Mouse (Mus musculus): ENCODE measurements around the gene Otof. TPM values are rescaled to one million over a fixed set of nuclear protein-coding genes. Genes with fewer than 3 reads are reported as not detected.

The Otof gene
- polyA plus RNA-seq, 1 experiment from 2014 or later: 4.2 TPM

DNA sequence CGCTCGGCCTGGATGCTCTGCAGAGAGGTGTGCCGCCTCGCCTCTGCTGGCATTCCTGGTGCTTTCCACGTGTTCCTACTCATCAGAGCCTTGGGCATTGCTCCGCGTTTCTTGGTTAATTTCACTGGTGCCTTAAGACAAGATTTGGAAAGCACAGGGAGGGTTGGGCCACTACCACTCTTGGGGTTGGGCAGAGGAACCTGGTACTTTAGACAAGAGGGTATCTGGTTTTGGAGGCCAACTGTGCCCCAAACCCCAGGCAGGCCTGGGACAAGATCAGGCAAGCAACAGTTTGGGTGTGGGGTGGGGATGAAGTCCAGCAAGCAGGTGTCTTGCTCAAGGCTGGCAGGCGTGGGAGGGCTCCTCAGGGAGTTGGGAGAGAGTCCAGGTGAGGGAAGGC is 94.3 kb downstream of the Otof start:
- no peak overlapping the region for H3K4me2 ChIP-seq (replicated peaks)
- H3K9me3 ChIP-seq (ENCODE audit: control insufficient read depth, low read length): no peaks in the 10 kb centered on the region
- no peak overlapping the region for H3K9ac ChIP-seq
- H3K27me3 ChIP-seq (ENCODE audit: control insufficient read depth, insufficient read depth, low read length): no peaks in the 10 kb centered on the region
- DNase-seq (ENCODE audit: low spot score) (no peak), ATAC-seq (ENCODE audit: low FRiP score) (no peak)
- H3K4me1 ChIP-seq (replicated peaks; ENCODE audit: control insufficient read depth, insufficient read depth, low read length): no peaks in the 10 kb centered on the region
- H3K27ac ChIP-seq: no peak overlapping the region
- WGBS: 72% methylated on average over 8 of the region's 8 CpGs
- H3K4me3 ChIP-seq (replicated peaks; ENCODE audit: low read length): no peak overlapping the region
- no peaks in the 10 kb centered on the region for H3K36me3 ChIP-seq (replicated peaks; ENCODE audit: control insufficient read depth, insufficient read depth)

DNA sequence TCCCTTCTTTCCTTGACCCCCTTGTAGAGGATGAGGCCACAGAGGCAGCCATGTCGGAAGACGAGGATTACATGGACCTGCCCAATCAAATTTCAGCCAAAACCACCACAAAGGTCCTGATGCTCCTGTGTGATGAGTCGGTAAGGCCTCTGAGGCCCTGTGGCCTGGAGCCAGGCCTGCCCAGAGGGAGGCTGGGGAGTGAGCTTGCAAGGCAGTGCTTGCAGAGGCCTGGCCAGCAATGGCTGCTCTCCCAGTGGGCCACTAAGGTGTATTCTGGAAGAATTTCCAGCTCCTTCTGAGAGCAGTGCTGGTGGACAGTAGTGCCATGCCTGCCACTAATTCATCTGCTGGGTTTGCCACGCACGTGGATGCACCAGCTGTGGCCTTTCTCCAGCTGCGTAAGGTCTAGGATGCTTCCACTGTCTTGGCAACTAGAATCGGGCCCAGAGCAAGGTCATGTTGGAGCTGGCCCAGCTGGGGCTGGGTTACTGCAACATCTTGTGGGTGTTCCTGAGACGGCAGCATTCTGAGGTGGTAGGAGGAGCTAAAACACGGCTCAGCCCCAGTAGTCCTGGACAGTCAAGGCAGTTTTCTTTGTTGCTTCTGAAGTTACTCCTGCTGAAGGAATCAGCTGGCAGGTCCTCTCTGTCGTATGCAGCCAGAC is 103.2 kb downstream of the Otof start:
- Histone ChIP-seq H3K4me2 (replicated peaks) (no peak overlapping the region), H3K4me3 (replicated peaks; ENCODE audit: low read length) (no peak overlapping the region), H3K27me3 (ENCODE audit: control insufficient read depth, insufficient read depth, low read length) (no peaks in the 10 kb centered on the region), H3K9me3 (ENCODE audit: control insufficient read depth, low read length) (no peaks in the 10 kb centered on the region), H3K27ac (no peak overlapping the region), H3K36me3 (replicated peaks; ENCODE audit: control insufficient read depth, insufficient read depth) (no peaks in the 10 kb centered on the region), H3K9ac (no peak overlapping the region), H3K4me1 (replicated peaks; ENCODE audit: control insufficient read depth, insufficient read depth, low read length) (no peaks in the 10 kb centered on the region)
- 89% methylated on average over 10 of the region's 10 CpGs for WGBS
- DNase-seq (ENCODE audit: low spot score) (no peak), ATAC-seq (ENCODE audit: low FRiP score) (no peak)

DNA sequence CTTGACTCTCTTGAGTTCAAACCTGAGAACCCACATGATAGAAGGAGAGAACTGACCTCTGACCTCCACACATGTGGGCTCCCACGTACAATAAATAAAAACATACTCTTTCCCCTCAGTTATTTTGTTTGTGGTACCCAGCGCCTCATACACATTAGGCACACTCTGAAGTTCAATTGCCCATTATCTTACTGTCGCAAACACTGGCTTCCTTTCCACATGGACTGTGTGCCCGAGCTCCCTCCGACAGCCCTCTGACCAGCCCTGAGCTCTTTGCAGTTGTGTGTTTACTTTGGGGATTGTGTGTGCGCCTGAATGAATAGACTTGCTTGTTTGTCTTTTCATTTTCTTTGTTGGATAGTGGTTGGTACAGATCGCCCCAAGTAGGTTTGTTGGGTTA is 105.1 kb downstream of the Otof start:
- H3K4me2 ChIP-seq (replicated peaks): no peak overlapping the region
- 89% methylated on average over 7 of the region's 7 CpGs for WGBS
- H3K9ac ChIP-seq: no peak overlapping the region
- no peak for ATAC-seq (ENCODE audit: low FRiP score)
- no peaks in the 10 kb centered on the region for H3K4me1 ChIP-seq (replicated peaks; ENCODE audit: control insufficient read depth, insufficient read depth, low read length)
- DNase-seq (ENCODE audit: low spot score): no peak
- no peaks in the 10 kb centered on the region for H3K36me3 ChIP-seq (replicated peaks; ENCODE audit: control insufficient read depth, insufficient read depth)
- H3K4me3 ChIP-seq (replicated peaks; ENCODE audit: low read length): no peak overlapping the region
- H3K27ac ChIP-seq: no peak overlapping the region
- H3K27me3 ChIP-seq (ENCODE audit: control insufficient read depth, insufficient read depth, low read length): no peaks in the 10 kb centered on the region
- H3K9me3 ChIP-seq (ENCODE audit: control insufficient read depth, low read length): no peaks in the 10 kb centered on the region

DNA sequence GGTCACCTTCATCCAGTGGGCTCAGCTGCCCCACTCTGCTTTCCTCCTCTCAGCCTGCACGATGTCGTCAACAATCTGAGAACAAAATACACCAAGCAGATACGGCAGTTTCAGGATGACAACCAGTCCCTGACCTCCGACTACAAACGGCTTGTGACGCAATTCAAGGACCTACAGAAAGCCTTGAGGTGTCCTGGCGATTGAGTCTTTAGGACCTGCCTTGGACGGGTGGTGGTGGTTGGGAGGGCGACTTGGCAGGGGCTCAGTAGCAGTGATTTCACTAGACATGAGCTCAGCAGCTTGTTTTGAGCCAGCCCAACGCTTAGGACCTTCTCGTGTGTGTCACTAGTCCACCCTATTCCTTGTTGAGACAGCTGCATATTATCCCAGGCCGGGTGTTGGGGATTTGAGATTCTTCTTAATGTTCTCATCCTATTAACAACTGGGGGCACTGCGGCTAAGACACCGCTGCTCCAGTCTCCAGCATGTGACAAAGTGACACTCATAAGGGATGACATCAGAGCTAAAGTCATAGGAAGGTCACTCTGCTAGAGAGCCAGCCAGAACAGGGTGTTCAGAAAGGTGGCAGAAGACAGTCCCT is 106.1 kb downstream of the Otof start:
- no peak for ATAC-seq (ENCODE audit: low FRiP score)
- no peak for DNase-seq (ENCODE audit: low spot score)
- no peaks in the 10 kb centered on the region for H3K27me3 ChIP-seq (ENCODE audit: control insufficient read depth, insufficient read depth, low read length)
- no peak overlapping the region for H3K4me2 ChIP-seq (replicated peaks)
- 86% methylated on average over 14 of the region's 14 CpGs for WGBS
- H3K4me3 ChIP-seq (replicated peaks; ENCODE audit: low read length): no peak overlapping the region
- H3K4me1 ChIP-seq (replicated peaks; ENCODE audit: control insufficient read depth, insufficient read depth, low read length): no peaks in the 10 kb centered on the region
- H3K9ac ChIP-seq: no peak overlapping the region
- no peaks in the 10 kb centered on the region for H3K9me3 ChIP-seq (ENCODE audit: control insufficient read depth, low read length)
- no peak overlapping the region for H3K27ac ChIP-seq
- H3K36me3 ChIP-seq (replicated peaks; ENCODE audit: control insufficient read depth, insufficient read depth): no peaks in the 10 kb centered on the region

DNA sequence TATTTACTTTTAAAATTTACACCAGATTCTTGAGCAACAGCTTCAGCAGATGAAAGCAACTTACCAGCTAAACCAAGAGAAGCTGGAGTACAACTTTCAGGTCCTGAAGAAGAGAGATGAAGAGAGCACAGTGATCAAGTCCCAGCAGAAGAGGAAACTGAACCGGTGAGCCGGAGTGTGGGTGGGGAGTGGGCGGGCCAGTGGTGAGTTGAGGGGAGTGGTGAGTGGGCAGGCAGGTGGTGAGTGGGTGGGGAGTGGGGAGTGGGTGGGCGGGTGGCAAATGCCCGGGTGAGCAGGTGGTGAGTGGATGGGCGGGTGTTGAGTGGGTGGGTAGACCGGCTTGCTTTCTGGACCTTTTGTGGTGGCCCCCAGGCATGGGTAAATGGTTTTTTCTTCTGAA is 106.6 kb downstream of the Otof start:
- ATAC-seq (ENCODE audit: low FRiP score) (no peak), DNase-seq (ENCODE audit: low spot score) (no peak)
- no peak overlapping the region for H3K4me2 ChIP-seq (replicated peaks)
- no peak overlapping the region for H3K4me3 ChIP-seq (replicated peaks; ENCODE audit: low read length)
- no peaks in the 10 kb centered on the region for H3K27me3 ChIP-seq (ENCODE audit: control insufficient read depth, insufficient read depth, low read length)
- 84% methylated on average over 7 of the region's 7 CpGs for WGBS
- H3K36me3 ChIP-seq (replicated peaks; ENCODE audit: control insufficient read depth, insufficient read depth): no peaks in the 10 kb centered on the region
- H3K4me1 ChIP-seq (replicated peaks; ENCODE audit: control insufficient read depth, insufficient read depth, low read length): no peaks in the 10 kb centered on the region
- no peak overlapping the region for H3K27ac ChIP-seq
- H3K9me3 ChIP-seq (ENCODE audit: control insufficient read depth, low read length): no peaks in the 10 kb centered on the region
- H3K9ac ChIP-seq: no peak overlapping the region

DNA sequence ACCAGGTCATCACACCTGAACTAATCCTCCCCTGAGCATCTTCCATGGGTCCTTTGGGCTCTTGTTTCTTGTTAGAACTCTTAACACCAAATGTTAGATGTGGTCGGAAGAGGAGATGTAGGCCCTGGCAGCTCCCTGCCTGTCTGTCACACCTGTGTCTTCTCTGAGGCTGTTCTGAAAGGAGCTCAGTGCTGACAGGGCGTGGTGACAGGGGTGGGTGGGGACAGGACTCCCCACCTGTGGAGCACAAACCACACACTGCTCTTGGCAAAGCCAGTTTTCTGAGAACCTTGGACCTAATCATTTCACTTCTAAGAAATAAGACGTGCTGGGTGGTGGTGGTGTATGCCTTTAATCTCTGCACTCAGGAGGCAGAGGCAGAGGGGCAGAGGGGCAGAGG is 108.1 kb downstream of the Otof start:
- Histone ChIP-seq H3K36me3 (replicated peaks; ENCODE audit: control insufficient read depth, insufficient read depth) (no peaks in the 10 kb centered on the region), H3K4me3 (replicated peaks; ENCODE audit: low read length) (no peak overlapping the region), H3K27ac (no peak overlapping the region), H3K4me2 (replicated peaks) (no peak overlapping the region), H3K4me1 (replicated peaks; ENCODE audit: control insufficient read depth, insufficient read depth, low read length) (no peaks in the 10 kb centered on the region), H3K9me3 (ENCODE audit: control insufficient read depth, low read length) (no peaks in the 10 kb centered on the region), H3K9ac (no peak overlapping the region), H3K27me3 (ENCODE audit: control insufficient read depth, insufficient read depth, low read length) (no peaks in the 10 kb centered on the region)
- 73% methylated on average over 3 of the region's 3 CpGs for WGBS
- no peak for DNase-seq (ENCODE audit: low spot score)
- ATAC-seq (ENCODE audit: low FRiP score): no peak

DNA sequence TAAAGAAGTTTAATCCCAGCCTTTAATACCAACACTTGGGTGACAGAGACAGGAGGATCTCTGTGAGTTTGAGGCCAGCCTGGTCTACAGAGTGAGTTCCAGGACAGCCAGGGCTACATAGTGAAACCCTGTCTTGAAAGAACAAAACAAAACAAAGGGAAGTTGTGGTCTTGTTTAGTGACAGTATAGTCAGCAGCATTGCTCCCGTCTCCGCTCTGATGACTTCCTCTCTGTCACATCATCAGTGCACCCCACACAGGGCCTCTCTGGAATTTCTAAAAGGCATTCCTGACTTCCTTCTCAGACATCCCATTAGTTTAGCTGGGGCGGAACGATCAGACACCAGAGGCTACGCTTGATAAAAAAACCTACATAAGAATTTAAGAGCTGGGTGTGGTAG is 117.8 kb downstream of the Otof start:
- Histone ChIP-seq H3K27ac (no peak overlapping the region), H3K9ac (no peak overlapping the region), H3K27me3 (ENCODE audit: control insufficient read depth, insufficient read depth, low read length) (peaks cover 4% of the 10 kb centered on the region; the same call in 1 of the 2 replicates), H3K4me3 (replicated peaks; ENCODE audit: low read length) (no peak overlapping the region), H3K4me2 (replicated peaks) (no peak overlapping the region), H3K9me3 (ENCODE audit: control insufficient read depth, low read length) (no peaks in the 10 kb centered on the region), H3K4me1 (replicated peaks; ENCODE audit: control insufficient read depth, insufficient read depth, low read length) (no peaks in the 10 kb centered on the region), H3K36me3 (replicated peaks; ENCODE audit: control insufficient read depth, insufficient read depth) (no peaks in the 10 kb centered on the region)
- DNase-seq (ENCODE audit: low spot score): no peak
- WGBS: 77% methylated on average over 5 of the region's 5 CpGs
- ATAC-seq (ENCODE audit: low FRiP score): no peak

DNA sequence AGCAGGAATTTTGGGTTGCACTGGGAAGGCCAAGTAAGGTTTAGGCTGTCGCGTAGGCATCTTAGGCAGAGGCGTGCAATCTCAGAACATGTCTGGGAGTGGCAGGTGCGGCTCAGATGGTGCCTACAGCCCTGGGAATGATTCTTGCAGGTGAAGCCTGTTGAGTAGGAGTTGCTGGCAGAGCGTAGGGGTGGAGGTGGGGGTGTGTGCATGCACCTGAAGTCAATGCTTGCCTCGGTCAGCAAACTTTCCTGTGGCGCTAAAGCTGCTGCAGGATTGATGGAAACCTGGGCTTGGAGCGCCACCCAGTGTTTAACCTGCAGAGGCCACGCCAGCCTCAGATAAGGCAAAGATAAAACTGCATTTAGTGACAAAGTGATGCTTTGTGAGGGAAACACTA is 118.6 kb downstream of the Otof start:
- DNase-seq (ENCODE audit: low spot score): peak; percentile 82
- Histone ChIP-seq H3K9ac (peak overlapping the region; percentile 4; the same call in 1 of the 2 replicates), H3K9me3 (ENCODE audit: control insufficient read depth, low read length) (no peaks in the 10 kb centered on the region), H3K4me2 (replicated peaks) (peak overlapping the region; percentile 47), H3K4me1 (replicated peaks; ENCODE audit: control insufficient read depth, insufficient read depth, low read length) (no peaks in the 10 kb centered on the region), H3K27ac (no peak overlapping the region), H3K4me3 (replicated peaks; ENCODE audit: low read length) (peak overlapping the region; percentile 16), H3K27me3 (ENCODE audit: control insufficient read depth, insufficient read depth, low read length) (peaks cover 4% of the 10 kb centered on the region; the same call in 1 of the 2 replicates), H3K36me3 (replicated peaks; ENCODE audit: control insufficient read depth, insufficient read depth) (no peaks in the 10 kb centered on the region)
- no peak for ATAC-seq (ENCODE audit: low FRiP score)
- WGBS: 2% methylated on average over 9 of the region's 9 CpGs

DNA sequence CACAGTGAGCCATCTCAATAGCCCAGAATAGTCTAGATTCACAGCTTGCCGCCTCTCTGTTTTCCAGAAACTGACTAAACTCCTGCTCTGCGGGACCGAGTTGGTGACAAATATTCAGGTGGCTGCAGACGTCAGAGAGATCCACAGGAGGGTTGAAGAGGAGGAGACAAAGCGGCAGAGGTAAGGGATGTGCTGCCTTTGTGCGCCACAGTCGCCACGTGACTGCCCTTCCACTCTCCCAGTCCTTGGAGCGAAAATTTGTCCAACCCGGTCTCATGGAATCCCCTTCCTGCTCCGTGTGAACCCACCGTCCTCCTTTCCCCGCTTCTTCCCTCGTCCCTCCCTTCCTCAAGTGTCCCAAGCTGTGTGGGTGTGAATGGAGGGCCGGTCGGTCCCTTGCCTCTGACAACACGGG is 119.1 kb downstream of the Otof start:
- DNase-seq (ENCODE audit: low spot score): no peak
- ATAC-seq (ENCODE audit: low FRiP score): no peak
- H3K4me3 ChIP-seq (replicated peaks; ENCODE audit: low read length): peak overlapping the region; percentile 16
- peak overlapping the region; percentile 47 for H3K4me2 ChIP-seq (replicated peaks)
- H3K9me3 ChIP-seq (ENCODE audit: control insufficient read depth, low read length): no peaks in the 10 kb centered on the region
- H3K9ac ChIP-seq: peak overlapping the region; percentile 4; the same call in 1 of the 2 replicates
- WGBS: 6% methylated on average over 17 of the region's 17 CpGs
- H3K27me3 ChIP-seq (ENCODE audit: control insufficient read depth, insufficient read depth, low read length): peaks cover 4% of the 10 kb centered on the region; the same call in 1 of the 2 replicates
- H3K36me3 ChIP-seq (replicated peaks; ENCODE audit: control insufficient read depth, insufficient read depth): no peaks in the 10 kb centered on the region
- no peak overlapping the region for H3K27ac ChIP-seq
- no peaks in the 10 kb centered on the region for H3K4me1 ChIP-seq (replicated peaks; ENCODE audit: control insufficient read depth, insufficient read depth, low read length)
